Comparison of ENCODE assay signal across 18 mouse cellular contexts in genomic region chr7:80682630-80683029, GRCm38 (mm10). TPM values are rescaled to one million over a fixed set of nuclear protein-coding genes. Genes with fewer than 3 reads are reported as not detected.
A peak's percentile ranks its signal among the peaks of the same experiment; 100 is the strongest.
DNase-seq lines count a peak whose midpoint lies in the region; ATAC-seq and TF ChIP-seq lines count a peak whose summit lies in the region.
"Had no signal": no experiment of that assay in that cellular context is flagged by ENCODE, and none has a peak within 500 bp of the region (broad histone marks: within the 10 kb centered on the region; RNA-seq: fewer than 3 reads in every experiment).

No protein-coding gene starts in this region.

- no peaks in the 10 kb centered on the region for H3K36me3 ChIP-seq in intestine, embryonic 14.5 days (ENCODE audit: control insufficient read depth, insufficient read depth, low read length)
- no peaks in the 10 kb centered on the region for H3K36me3 ChIP-seq in intestine, postnatal 0 days (ENCODE audit: control insufficient read depth, insufficient read depth)
- peaks cover 21% of the 10 kb centered on the region for H3K36me3 ChIP-seq in G1E (replicated peaks)
- H3K36me3 ChIP-seq in liver, embryonic 15.5 days (replicated peaks) = no peaks in the 10 kb centered on the region
- H3K36me3 ChIP-seq in midbrain, postnatal 0 days (ENCODE audit: insufficient read depth, low read length) = no peaks in the 10 kb centered on the region
- H3K36me3 ChIP-seq: heart, embryonic 15.5 days; hindbrain, embryonic 15.5 days; kidney, embryonic 15.5 days had no signal

- ATAC-seq in cerebellum, adult (ENCODE audit: insufficient number of reproducible peaks, low FRiP score, low TSS enrichment) = no peak
- peak; percentile 54; the same call in 1 of the 2 replicates for ATAC-seq in intestine, embryonic 14.5 days (replicated peaks; ENCODE audit: low FRiP score, low TSS enrichment, low read depth)
- no peak; the same call in 1 of the 2 replicates for ATAC-seq in intestine, postnatal 0 days
- no peak for ATAC-seq in G1E (ENCODE audit: extremely low read depth, insufficient number of reproducible peaks, low FRiP score, poor library complexity, severe bottlenecking)
- peak; percentile 18; the same call in 1 of the 2 replicates for ATAC-seq in liver, embryonic 15.5 days (ENCODE audit: insufficient read depth)
- no peak for ATAC-seq in midbrain, postnatal 0 days (ENCODE audit: low FRiP score)
- ATAC-seq: forebrain, embryonic 16.5 days had no signal

- intact Hi-C loops in left cerebral cortex, postnatal 36 days (cut with DNase I) = no loop called here

- H3K9me3 ChIP-seq in intestine, embryonic 14.5 days (ENCODE audit: control insufficient read depth, low read length) = no peaks in the 10 kb centered on the region
- no peaks in the 10 kb centered on the region for H3K9me3 ChIP-seq in intestine, postnatal 0 days (ENCODE audit: control insufficient read depth)
- H3K9me3 ChIP-seq in G1E (replicated peaks) = peaks cover 3% of the 10 kb centered on the region; the same call in 1 of the 2 replicates
- H3K9me3 ChIP-seq in liver, embryonic 15.5 days (replicated peaks) = no peaks in the 10 kb centered on the region
- no peaks in the 10 kb centered on the region for H3K9me3 ChIP-seq in midbrain, postnatal 0 days (ENCODE audit: low read length)
- H3K9me3 ChIP-seq: heart, embryonic 15.5 days; hindbrain, embryonic 15.5 days; kidney, embryonic 15.5 days had no signal

- H3K4me1 ChIP-seq in intestine, embryonic 14.5 days (replicated peaks; ENCODE audit: control insufficient read depth, insufficient read depth, low read length) = peaks cover 10% of the 10 kb centered on the region
- H3K4me1 ChIP-seq in intestine, postnatal 0 days (replicated peaks; ENCODE audit: control insufficient read depth, insufficient read depth, low read length) = no peaks in the 10 kb centered on the region; the same call in 1 of the 2 replicates
- peaks cover 67% of the 10 kb centered on the region for H3K4me1 ChIP-seq in G1E (ENCODE audit: insufficient read depth, low read depth, low read length)
- H3K4me1 ChIP-seq in liver, embryonic 15.5 days (replicated peaks) = peaks cover 48% of the 10 kb centered on the region
- peaks cover 4% of the 10 kb centered on the region; the same call in 1 of the 2 replicates for H3K4me1 ChIP-seq in midbrain, postnatal 0 days (ENCODE audit: insufficient read depth, low read length)

- TF ChIP-seq CTCF in intestine, postnatal 0 days (IDR thresholded peaks at IDR 0.05; ENCODE audit: low read depth) = no peak
- TF ChIP-seq CTCF in G1E (IDR thresholded peaks at IDR 0.05; ENCODE audit: low read depth, low read length) = no peak
- no peak for TF ChIP-seq CTCF in midbrain, postnatal 0 days (IDR thresholded peaks at IDR 0.05)

- no peaks in the 10 kb centered on the region for H3K27me3 ChIP-seq in intestine, embryonic 14.5 days (replicated peaks; ENCODE audit: control insufficient read depth, insufficient read depth, low read length)
- H3K27me3 ChIP-seq in intestine, postnatal 0 days (replicated peaks; ENCODE audit: control insufficient read depth, insufficient read depth, low read length) = no peaks in the 10 kb centered on the region
- H3K27me3 ChIP-seq in G1E (ENCODE audit: insufficient read depth, low read length) = no peaks in the 10 kb centered on the region
- H3K27me3 ChIP-seq in liver, embryonic 15.5 days = no peaks in the 10 kb centered on the region
- no peaks in the 10 kb centered on the region for H3K27me3 ChIP-seq in midbrain, postnatal 0 days (ENCODE audit: insufficient read depth, low read length)
- H3K27me3 ChIP-seq: heart, embryonic 15.5 days; hindbrain, embryonic 15.5 days; kidney, embryonic 15.5 days had no signal

- no peak overlapping the region for H3K9ac ChIP-seq in intestine, embryonic 14.5 days (ENCODE audit: low read length)
- H3K9ac ChIP-seq in intestine, postnatal 0 days (ENCODE audit: low read depth, low read length) = no peak overlapping the region
- H3K9ac ChIP-seq in liver, embryonic 15.5 days = no peak overlapping the region
- no peak overlapping the region for H3K9ac ChIP-seq in midbrain, postnatal 0 days (replicated peaks; ENCODE audit: low read length, poor library complexity, severe bottlenecking)
- H3K9ac ChIP-seq: heart, embryonic 15.5 days; hindbrain, embryonic 15.5 days; kidney, embryonic 15.5 days; liver, embryonic 14.5 days had no signal

- H3K4me3 ChIP-seq in intestine, embryonic 14.5 days (ENCODE audit: low read depth, low read length) = no peak overlapping the region
- H3K4me3 ChIP-seq in intestine, postnatal 0 days (ENCODE audit: low read depth, low read length) = no peak overlapping the region
- H3K4me3 ChIP-seq in G1E (ENCODE audit: low read depth, low read length) = peak overlapping the region; percentile 16; the same call in 1 of the 2 replicates
- H3K4me3 ChIP-seq in liver, embryonic 15.5 days (replicated peaks) = no peak overlapping the region
- no peak overlapping the region for H3K4me3 ChIP-seq in midbrain, postnatal 0 days (ENCODE audit: low read depth, low read length)
- H3K4me3 ChIP-seq: heart, embryonic 15.5 days; hindbrain, embryonic 15.5 days; kidney, embryonic 15.5 days; layer of hippocampus, adult 2 months had no signal

- 38% methylated on average over 1 of the region's 1 CpGs for WGBS in intestine, embryonic 14.5 days
- WGBS in intestine, postnatal 0 days = 42% methylated on average over 1 of the region's 1 CpGs
- WGBS in liver, embryonic 15.5 days (ENCODE audit: insufficient replicate concordance) = 14% methylated on average over 1 of the region's 1 CpGs
- WGBS in midbrain, postnatal 0 days = 58% methylated on average over 1 of the region's 1 CpGs

- no peak overlapping the region for H3K4me2 ChIP-seq in intestine, embryonic 14.5 days (ENCODE audit: low read length)
- no peak overlapping the region for H3K4me2 ChIP-seq in intestine, postnatal 0 days (replicated peaks; ENCODE audit: low read depth)
- H3K4me2 ChIP-seq in liver, embryonic 15.5 days = no peak overlapping the region
- no peak overlapping the region for H3K4me2 ChIP-seq in midbrain, postnatal 0 days (ENCODE audit: low read depth, low read length, poor library complexity, severe bottlenecking)
- H3K4me2 ChIP-seq: heart, embryonic 15.5 days; hindbrain, embryonic 15.5 days; kidney, embryonic 15.5 days had no signal

- no peak overlapping the region for H3K27ac ChIP-seq in intestine, embryonic 14.5 days (ENCODE audit: low read depth)
- H3K27ac ChIP-seq in intestine, postnatal 0 days (ENCODE audit: low read depth, low read length) = no peak overlapping the region
- H3K27ac ChIP-seq in liver, embryonic 15.5 days (replicated peaks) = no peak overlapping the region
- no peak overlapping the region for H3K27ac ChIP-seq in midbrain, postnatal 0 days (ENCODE audit: low read depth, low read length)
- H3K27ac ChIP-seq: heart, embryonic 15.5 days; hindbrain, embryonic 15.5 days; kidney, embryonic 15.5 days; layer of hippocampus, adult 2 months; liver, embryonic 14.5 days had no signal

- DNase-seq in cerebellum, adult 9-10 months = peak; percentile 23
- no peak for DNase-seq in intestine, embryonic 14.5 days (ENCODE audit: low spot score)
- DNase-seq in G1E (ENCODE audit: low spot score) = no peak
- DNase-seq in left cerebral cortex, postnatal 36 days (ENCODE audit: low spot score in 2 of 2) = no peak
- DNase-seq in midbrain, postnatal 0 days (ENCODE audit: low spot score) = no peak
- DNase-seq: cerebellum, adult 18-20 months; gastrocnemius, postnatal 10 days; right cerebral cortex, postnatal 4 days; thymus, postnatal 4 days had no signal

RNA-seq across cellular contexts. Expression of gene Crtc3, which starts 6.0 kb away (rescaled TPM):
- 19.6 and 19.8 TPM in 2 replicates for polyA plus RNA-seq in intestine, embryonic 14.5 days (2014; fragmentation: Nextera tagmentation; extraction: Ambion mirVana)
- 11.5 and 13.8 TPM in 2 replicates for polyA plus RNA-seq in intestine, postnatal 0 days (2015; fragmentation: Nextera tagmentation; extraction: Ambion mirVana)
- 71.9 and 98.5 TPM in 2 replicates for total RNA-seq in G1E (2014; fragmentation: Nextera tagmentation)
- total RNA-seq in G1E (2017) = 12.3 and 13.6 TPM in 2 replicates
- polyA plus RNA-seq in G1E (2012) = 25.6 and 34.4 TPM in 2 replicates
- 4.2 TPM in 2 replicates for polyA plus RNA-seq in liver, embryonic 15.5 days (2015; fragmentation: Nextera tagmentation; extraction: Ambion mirVana)
- total RNA-seq in left cerebral cortex, postnatal 36 days (2021) = 10 to 100 TPM; 12.1 to 15.7 TPM
- 12.9 and 13.9 TPM in 2 replicates for total RNA-seq in midbrain, postnatal 0 days (2014; rRNA removed)
- polyA plus RNA-seq in midbrain, postnatal 0 days (2015; fragmentation: Nextera tagmentation; extraction: Ambion mirVana) = 13.0 and 13.2 TPM in 2 replicates

Comparison
In these comparisons a context has a peak if more than half of its experiments do, and no peak if none do; other contexts are left out.
1. ATAC-seq: peak in intestine, embryonic 14.5 days (single experiment) and liver, embryonic 15.5 days (single experiment); none in cerebellum, adult (single experiment), intestine, postnatal 0 days (single experiment), G1E (single experiment) and midbrain, postnatal 0 days (single experiment).